Mouse (Mus musculus) C2C12 (cell line): Measurements from ENCODE around the gene Cxcl14.

Source experiments
- MYOD1 ChIP-seq: IDR thresholded peaks from one replicate; pipeline ENCODE4 v1.6.1; 2011; ENCODE audit warnings: low read depth; ENCODE audit not compliant: control insufficient read depth, insufficient read length
- USF1 ChIP-seq: IDR thresholded peaks from one replicate; pipeline ENCODE4 v1.6.1; 2011; ENCODE audit warnings: low read depth, mild to moderate bottlenecking, control low read depth, moderate library complexity

DNA sequence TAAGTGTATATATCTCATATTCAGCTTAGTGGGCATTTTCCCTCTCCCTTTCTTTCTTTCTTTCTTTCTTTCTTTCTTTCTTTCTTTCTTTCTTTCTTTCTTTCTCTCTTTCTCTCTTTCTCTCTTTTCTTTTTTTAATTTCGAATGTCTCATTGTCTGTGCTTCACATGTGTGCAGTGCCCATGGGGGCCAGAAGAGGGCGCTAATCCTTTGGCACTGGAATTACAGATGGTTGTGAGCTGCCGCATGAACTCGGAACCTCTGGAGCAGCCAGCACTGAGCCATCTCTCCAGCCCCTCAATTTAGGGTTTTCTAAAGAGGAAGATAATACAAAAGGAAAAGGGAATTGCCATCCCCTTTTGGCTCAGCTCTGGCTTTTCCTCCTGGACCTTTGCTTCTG, 29.0 kb downstream of the Cxcl14 start:
- no peak for TF ChIP-seq MYOD1
- no peak for TF ChIP-seq USF1
